Mouse (Mus musculus): ENCODE measurements around the gene Kcnk3.

The Kcnk3 gene

DNA sequence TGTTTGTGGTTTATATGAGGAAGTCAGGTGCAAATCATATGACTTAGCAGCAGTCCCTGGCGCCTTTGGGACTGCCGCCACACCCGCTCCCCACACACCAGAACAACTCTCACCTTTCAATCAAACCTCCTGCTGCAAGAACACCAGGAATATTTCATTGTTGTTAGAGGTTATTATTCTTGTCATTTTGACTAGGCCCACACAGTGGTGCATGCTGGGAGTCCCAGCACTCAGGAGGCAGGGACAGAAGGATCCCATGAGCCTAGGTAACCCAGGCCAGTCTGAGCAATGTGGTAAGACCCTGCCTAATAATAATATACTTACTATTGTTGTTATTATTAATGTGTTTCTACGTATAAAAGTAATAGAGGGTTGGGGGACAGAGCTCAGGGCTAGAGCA lies 24.6 kb downstream of the Kcnk3 start:
- in situ Hi-C loops (cut with MboI, MseI): no loop called here

DNA sequence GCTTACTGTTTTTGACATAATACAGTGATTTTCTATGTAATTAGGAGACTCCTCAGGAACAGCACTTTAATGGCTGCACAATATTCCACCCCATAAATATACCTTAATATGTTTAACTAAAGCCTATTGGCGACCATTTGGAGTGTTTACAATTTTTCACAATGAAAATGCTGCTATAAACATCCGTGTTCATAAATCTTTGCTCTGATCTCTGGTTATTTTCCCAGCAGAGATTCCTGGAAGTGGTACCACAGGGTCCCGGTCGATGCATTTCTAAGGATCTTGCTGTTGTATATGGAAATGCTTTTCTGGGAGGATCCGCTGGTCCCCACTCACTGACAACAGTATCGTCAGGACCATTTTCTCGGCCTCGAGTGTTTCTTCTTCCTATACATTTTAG lies 25.3 kb downstream of the Kcnk3 start:
- in situ Hi-C loops (cut with MboI, MseI): no loop called here

DNA sequence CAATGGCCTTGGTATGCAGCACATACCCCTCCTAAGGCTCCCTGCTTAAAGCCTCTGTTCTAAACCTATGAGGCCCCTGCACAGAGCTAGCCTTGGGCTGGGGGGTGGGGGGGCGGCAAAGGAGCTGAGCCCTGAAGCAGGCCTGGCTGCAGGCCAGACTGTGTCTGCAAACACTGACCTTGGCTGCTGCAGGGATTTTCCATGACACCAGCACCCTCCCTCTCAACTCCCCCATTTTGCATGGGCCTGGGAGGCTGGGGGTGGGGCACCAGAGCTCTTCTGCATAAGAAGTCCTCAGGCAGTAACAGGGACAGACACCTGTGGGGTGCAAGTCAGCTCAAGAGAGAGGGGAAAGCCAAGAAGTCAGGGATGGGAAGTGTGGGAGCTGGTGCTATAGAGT lies 26.3 kb downstream of the Kcnk3 start:
- in situ Hi-C loops (cut with MboI, MseI): no loop called here

DNA sequence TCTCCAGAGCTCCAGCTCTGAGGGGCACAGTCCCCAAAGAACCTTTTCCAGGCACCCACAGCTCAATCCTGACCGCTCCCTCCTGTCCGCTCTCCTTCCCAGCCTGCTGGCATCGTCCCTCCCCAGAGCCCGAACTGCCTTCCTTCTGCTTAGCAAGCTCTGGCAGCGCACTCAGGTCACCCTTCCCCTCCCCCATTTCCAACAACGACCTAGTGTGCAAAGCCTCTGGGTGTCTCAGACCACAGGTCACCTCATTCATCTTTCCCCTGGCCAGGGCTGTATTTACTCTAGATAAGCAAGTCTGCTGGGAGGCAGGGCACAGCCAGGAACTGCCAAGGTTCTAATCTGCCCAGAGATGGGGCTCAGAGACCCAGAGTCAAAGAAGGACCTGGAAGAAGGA lies 27.4 kb downstream of the Kcnk3 start:
- in situ Hi-C loops (cut with MboI, MseI): no loop called here

DNA sequence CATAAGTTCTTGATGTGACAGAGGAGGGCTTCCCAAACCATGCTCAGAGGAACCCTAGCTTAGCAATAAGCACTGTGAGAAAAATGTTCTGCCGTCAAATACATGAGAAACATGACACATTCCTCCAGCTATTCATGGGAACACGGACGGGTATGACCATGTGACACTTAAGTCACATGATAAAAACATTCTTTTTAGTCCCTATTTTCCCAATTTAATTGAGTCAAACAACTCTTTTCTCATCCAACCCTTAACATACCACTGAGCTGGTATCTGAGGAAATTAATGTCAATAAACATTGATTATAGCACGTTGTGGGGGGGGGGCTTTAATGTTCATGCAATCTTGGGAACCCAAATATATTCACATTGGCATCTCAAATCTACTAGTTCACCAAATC lies 27.8 kb downstream of the Kcnk3 start:
- in situ Hi-C loops (cut with MboI, MseI): no loop called here

DNA sequence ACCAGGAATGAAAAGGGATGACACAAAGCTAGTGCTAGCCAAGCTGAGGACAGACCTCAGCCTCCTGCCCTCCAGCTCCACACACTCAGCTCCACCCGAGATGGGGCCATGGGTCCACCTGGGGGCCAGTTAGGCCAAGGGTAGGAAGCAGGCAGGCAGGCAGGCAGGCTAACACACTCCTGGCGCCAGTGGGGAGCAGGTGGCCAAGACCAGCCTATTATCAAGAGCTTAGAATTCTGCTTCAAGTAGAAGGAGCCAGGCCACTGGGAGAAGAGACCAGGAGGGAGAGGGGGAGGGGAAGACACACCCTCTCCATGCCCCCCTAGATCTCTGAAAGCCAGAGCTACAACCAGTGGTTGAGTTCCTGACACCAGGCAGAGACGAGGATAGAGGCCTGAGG lies 28.7 kb downstream of the Kcnk3 start:
- in situ Hi-C loops (cut with MboI, MseI): no loop called here

DNA sequence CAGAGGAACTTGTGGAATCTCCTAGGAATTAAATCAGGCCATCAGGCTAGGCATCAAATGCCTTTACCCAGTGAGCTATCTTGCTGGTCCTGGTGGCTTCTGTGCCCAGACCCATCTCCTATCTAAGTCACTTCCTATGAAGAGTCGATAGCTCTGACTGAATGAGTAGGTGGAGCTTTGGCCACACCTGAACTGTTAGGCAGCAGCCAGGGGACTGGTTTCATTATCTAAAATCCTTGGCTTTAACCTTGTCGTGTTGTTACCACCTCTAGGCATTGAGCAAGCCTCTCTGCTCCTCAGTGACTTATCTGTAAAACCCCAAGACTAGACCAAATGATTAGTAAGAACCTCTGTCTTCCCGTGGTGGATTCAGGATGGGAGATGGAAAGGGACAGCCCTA lies 29.4 kb downstream of the Kcnk3 start:
- in situ Hi-C loops (cut with MboI, MseI): no loop called here

DNA sequence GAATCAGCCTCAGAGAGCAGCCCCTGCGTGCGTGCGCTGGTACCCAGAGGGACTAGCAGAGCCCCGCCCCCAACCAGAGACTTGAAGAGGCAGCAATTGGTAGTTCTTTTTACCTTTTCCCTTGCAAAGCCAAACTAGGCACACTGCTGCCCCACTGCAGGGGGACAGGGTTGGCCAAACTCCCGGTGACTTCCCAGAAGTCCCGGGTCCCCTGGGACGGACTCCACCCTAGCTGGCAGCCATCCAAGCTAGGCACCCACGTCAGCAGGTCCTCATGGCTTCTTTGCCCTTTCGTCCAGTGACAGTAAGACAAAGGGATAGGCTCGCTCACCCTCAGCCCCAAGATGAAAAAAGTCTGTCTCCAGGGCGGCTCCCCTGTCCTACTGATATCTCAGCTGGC lies 29.9 kb downstream of the Kcnk3 start:
- in situ Hi-C loops (cut with MboI, MseI): no loop called here

DNA sequence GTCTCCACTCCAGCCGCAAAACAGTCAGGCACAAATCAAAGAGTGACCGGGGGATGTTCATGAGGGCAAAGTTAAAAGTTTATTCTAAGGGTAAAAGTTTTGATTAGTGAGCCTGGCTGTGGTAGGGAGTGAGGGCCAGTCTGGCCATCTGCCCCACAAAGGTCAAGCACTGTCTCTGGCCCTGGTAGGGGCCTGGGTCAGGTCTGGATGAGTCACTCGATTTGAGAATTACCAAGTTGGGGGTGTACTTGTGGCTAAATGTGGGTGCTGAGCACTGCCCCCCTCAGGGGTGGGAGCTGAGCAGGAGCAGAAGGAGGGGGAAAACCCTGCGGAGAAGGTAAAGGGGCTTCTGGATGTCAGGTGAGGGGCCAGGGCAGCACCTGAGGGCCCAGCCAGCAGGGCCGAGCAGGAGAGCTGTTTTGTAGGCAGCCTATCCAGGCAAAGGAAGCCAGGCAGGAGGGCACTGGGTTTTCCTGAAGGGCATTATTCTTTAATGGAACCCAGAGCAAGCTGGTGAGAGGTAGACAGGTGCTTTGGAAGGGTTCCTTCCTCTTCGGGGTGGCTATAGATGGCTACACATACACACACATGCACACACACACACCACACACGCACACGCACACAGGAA lies 30.5 kb downstream of the Kcnk3 start:
- in situ Hi-C loops (cut with MboI, MseI): no loop called here

DNA sequence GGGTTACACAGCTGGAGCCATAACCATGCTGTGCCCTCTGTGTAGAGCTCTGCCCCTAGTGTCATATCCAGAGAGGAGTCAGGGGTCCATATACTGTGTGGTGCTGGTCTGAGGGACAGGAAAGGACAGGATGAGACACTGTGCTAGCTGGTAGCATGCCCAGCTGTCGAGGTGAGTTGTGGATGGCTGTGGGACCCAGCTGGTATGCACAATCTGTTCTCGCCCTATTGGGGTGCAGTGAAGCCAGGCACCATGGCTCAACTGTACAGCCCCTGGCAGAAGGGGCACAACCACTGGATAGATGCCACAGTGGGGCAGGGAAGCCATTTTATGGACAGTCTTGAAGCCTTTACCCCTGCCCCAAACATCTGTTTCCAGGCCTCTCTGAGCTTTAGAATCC lies 31.2 kb downstream of the Kcnk3 start:
- in situ Hi-C loops (cut with MboI, MseI): no loop called here

DNA sequence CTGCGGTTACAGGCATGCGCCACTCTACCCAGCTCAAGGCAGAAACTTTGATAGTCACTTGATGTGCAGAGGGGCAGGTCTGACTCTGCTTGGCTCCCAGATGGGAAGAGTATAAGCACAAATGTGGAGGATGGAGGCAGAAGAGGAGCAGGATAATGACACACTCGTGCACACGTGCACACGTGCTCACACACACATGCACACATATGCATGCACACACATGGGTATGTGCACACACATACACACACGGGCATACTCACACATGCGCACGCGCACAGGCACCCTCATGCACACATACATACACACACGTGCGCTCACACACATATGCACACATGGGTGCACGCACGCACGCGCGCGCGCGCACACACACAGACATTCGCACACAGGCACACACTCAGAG lies 32.6 kb downstream of the Kcnk3 start:
- in situ Hi-C loops (cut with MboI, MseI): no loop called here

DNA sequence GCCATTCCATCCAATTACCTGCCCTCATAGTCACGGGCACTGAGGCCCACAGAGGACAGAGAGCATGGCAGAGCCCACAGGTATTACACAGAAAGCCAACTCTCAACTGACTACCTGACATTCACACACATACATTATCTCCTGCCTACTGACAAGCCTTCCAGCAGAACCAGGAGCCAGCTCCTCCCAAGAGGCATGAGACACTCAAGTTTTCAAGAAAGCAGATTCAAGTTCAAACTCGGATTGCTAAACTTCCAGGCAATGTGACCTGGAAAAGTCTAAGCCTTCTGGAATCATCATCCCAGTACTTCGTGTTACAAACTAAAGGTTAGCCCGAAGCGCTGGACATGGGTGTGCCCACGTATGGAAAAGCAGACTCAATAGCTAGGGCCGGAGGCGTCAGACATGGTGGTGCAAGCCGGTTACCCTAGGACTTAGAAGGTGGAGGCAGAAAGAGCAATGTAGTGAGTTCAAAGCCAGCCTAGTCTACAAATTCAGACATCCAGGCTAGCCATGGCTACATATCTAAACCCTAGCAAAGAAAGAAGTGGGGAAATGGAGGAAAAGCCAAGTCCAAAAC lies 33.3 kb downstream of the Kcnk3 start:
- in situ Hi-C loops (cut with MboI, MseI): no loop called here

DNA sequence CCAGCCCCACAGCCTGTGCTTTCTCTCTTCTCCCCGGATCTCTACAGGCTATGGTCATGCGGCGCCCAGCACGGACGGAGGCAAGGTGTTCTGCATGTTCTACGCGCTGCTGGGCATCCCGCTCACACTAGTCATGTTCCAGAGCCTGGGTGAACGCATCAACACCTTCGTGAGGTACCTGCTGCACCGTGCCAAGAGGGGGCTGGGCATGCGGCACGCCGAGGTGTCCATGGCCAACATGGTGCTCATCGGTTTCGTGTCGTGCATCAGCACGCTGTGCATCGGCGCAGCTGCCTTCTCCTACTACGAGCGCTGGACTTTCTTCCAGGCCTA lies 33.8 kb downstream of the Kcnk3 start:
- in situ Hi-C loops (cut with MboI, MseI): no loop called here

DNA sequence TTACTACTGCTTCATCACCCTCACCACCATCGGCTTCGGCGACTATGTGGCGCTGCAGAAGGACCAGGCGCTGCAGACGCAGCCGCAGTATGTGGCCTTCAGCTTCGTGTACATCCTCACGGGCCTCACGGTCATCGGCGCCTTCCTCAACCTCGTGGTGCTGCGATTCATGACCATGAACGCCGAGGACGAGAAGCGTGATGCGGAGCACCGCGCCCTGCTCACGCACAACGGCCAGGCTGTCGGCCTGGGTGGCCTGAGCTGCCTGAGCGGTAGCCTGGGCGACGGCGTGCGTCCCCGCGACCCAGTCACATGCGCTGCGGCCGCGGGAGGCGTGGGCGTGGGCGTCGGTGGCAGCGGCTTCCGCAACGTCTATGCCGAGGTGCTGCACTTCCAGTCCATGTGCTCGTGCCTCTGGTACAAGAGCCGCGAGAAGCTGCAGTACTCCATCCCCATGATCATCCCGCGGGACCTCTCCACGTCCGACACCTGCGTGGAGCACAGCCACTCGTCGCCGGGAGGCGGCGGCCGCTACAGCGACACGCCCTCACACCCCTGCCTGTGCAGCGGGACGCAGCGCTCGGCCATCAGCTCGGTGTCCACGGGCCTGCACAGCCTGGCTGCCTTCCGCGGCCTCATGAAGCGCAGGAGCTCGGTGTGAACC lies 34.3 kb downstream of the Kcnk3 start:
- in situ Hi-C loops (cut with MboI, MseI): no loop called here

DNA sequence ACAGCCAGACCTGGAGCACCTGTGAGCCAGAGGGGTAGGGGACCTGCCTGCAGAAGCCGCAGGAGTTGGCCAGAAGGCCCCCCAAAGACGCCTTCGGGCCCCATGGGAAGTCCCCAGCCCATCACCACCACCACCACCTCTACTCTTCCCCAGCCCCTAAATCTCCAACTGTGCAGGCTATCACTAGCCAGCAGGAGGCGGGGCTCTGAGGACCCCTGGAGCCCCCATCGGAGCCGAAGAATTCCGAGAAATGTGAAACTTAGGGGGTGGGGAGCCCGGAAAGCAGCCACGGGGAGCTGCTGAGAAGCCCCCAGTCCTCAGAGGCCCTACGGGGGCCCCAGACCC lies 34.8 kb downstream of the Kcnk3 start:
- in situ Hi-C loops (cut with MboI, MseI): no loop called here

DNA sequence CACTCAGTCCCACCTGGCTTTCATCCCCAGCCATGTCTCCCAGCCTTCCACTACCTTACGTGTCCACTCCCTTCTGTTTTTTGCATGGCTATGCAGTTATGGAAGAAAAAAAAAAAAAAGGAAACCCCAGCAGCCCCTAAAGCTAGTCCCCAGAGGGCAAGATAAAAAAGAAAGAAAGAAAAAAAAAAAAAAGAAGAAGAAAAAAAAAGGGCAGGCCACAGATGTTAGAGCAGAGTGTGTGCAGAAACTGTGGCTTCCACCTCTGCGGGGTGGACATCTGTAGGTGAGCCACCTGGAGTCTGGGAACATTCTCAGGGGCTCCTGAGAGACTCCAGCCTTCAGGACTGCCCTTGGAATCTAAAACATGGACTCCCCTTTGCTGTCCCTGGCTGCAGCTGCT lies 35.4 kb downstream of the Kcnk3 start:
- in situ Hi-C loops (cut with MboI, MseI): no loop called here

DNA sequence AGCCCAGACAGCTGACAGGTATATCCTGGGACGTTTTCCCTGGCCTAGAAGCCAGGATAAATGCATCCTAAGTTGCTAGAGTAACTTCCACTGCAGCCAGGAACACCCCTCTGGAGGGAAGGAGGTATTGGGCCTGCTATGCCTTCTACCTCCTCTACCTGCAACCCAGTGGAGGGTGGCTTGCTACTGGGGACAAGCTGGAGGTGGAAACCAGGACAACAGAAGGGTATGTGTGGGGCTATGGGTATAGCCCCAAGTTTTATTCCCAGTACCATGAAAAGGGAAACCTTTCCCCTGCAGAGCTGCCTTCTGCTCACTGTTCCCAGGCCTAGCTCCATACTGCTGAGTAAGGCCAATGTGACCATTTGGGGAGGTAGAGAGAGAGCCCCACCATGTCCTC lies 36.3 kb downstream of the Kcnk3 start:
- in situ Hi-C loops (cut with MboI, MseI): no loop called here

DNA sequence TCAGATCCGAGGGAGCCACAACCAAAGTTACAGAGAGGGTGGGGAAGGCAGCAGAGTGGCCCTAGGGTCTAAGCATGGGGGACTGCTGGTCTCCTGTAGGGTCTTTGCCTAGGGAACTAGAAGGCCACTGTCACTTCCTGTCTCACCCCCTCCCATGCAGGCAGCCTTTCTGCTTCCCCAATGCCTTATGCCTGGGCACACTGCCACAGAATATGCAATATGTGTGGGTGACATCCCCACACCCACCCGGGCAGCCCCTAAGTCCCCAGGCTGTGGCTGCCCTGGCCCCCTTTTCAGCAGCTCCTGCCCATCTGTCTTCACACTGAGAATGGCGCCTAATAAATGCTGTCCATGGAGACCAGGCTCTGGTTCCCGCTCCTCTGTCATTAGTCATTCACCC lies 36.9 kb downstream of the Kcnk3 start:
- in situ Hi-C loops (cut with MboI, MseI): no loop called here

DNA sequence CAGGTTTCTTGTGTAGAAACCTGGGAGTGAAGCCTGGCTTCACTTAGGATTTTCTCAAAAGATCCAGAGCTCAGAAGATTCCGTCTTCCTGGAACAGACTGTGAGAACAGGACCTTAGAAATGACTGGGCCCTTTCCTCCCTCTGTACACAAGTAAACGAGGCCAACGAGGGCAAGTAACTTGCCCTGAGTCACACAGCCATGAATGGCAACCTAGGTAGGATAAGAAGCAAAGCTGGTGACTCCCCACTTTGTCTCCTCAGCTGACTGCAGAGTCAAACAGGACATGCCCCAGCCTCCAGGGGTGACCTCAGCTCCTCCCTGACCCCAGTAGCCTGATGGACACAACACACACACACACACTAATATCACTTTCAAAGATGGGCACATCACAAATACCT lies 37.4 kb downstream of the Kcnk3 start:
- in situ Hi-C loops (cut with MboI, MseI): no loop called here

DNA sequence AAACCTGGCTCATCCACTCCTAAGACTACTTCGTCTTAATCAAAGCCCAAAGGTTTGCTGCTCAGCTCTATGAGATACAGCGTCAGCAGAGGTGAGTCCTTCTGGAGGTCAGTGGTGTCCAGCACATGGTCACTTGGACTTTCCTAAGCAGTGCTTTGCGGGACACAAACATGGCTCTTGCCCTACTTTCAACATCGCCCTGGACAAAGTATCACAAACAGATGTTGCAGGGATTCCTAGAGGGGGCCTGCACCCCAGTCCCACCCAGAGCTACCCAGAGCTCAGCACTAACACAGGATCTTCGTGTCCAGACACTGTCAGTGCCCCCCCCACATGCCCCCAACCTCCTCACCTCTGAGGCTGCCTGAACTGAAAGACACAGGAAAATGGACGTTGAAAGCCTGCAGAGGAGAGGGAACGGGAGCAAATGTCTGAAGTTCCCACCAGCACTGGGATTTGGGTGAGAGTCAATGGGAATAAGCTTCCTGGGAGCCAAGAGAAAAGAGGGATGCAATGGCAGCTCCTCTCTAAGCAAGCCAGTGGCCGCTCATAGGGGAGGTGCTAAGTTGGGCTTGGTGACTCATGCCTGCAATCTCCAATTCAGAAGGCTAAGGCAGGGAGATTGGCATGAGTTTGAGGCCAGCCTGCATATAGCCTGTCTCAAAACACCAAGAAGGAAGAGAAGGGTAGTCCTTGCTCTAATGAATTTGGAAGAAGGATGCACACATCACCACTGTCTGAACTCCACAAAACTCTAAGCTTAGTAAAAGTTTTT lies 38.5 kb downstream of the Kcnk3 start:
- in situ Hi-C loops (cut with MboI, MseI): no loop called here

DNA sequence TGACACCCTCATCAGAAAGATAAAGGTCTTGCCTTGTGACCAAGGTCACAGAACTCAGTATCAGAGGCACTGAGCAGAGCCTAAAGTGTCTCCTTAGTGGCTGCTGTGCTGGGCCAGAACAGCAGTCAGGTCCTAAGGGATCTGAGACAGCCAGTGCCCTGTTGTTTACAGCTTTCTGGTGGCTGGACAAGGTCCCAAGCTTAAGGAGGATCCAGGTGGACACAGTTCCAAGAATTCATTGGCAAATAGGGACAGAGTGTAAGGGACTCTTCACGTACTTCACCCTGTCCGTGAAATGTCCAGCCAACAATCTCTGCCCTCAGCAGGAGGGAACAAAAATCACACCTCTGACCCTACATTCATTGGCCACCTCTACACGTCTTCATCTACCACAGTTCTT lies 40.5 kb downstream of the Kcnk3 start:
- in situ Hi-C loops (cut with MboI, MseI): no loop called here

DNA sequence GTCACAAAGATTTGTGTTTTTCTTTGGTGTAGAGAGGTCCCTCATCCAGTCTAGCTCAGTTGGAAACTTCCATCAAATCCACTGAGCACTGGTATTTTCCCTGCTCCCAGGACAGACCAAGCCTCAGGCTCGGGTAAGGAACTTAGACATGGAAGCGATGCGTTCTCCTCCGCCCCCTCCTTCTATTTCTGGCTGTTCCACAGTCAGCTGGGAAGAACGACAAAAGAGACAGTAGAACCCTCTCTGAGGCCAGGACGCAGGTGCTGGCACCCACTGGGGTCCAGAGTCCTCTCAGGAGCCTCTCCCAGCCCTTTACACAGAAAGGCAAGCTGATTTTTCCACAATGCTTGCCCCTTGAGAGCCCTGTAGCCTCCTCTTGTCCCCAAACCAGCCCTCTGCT lies 42.4 kb downstream of the Kcnk3 start:
- in situ Hi-C loops (cut with MboI, MseI): no loop called here

DNA sequence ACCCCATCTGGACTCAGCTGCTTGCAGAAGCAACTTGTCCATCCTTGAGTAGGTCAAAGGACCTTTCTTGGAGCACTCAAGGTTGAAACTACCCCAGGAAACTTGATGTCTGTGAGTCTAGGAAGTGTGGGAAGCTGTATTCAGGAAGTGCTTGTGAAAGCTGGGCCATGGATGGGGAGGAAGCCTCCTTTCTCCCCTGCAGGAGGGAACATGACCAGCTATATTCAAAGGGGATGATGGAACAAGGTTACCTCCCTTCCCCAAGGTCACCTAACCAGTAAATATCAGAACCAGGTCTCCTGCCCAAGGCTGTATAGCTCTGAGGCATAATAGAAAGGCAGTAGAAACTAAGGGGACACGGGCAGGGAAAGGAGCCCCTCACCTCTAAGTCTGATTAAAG lies 44.2 kb downstream of the Kcnk3 start:
- in situ Hi-C loops (cut with MboI, MseI): no loop called here
